ENCODE assay signal across 15 mouse cellular contexts in the genomic region with DNA sequence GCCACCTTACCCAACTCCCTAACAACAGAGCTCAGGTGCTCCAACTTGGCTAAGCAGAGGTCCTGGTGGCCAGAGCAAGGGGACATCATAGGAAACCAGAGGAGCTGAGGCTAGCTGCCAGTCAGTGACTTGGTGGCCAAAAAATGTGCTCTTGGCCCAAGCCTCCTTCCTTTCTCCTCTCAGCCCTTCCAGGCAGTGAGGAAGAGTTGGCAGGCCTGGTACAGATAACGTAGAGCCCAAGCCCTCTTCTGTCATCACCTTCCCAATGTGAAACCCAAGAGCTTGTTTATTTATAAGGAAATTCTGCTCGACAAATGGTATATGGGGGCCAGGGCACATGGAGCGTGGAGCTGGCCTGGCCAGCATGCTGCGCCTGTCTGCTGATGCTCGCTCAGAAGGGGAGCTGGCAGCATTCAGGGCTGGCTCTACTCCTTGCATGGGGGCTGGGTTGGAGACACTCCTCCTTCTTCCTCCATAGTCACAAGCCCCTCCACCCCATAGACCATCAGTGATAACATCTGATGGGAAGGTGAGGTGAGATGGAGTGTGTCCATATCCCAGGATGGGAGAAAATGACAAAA.
DNase-seq lines count a peak whose midpoint lies in the region; ATAC-seq and TF ChIP-seq lines count a peak whose summit lies in the region.
"Had no signal": no experiment of that assay in that cellular context is flagged by ENCODE, and none has a peak within 500 bp of the region (broad histone marks: within the 10 kb centered on the region; RNA-seq: fewer than 3 reads in every experiment).

No protein-coding gene starts in this region.

- no peak for TF ChIP-seq CTCF in lung, embryonic 14.5 days (IDR thresholded peaks at IDR 0.05; ENCODE audit: low read depth)

- no peak overlapping the region for H3K27ac ChIP-seq in lung, embryonic 14.5 days (ENCODE audit: low read depth)
- H3K27ac ChIP-seq: embryonic facial prominence, embryonic 12.5 days; forebrain, embryonic 15.5 days; hindbrain, embryonic 15.5 days had no signal

- H3K36me3 ChIP-seq in lung, embryonic 14.5 days (ENCODE audit: insufficient read depth) = no peaks in the 10 kb centered on the region
- H3K36me3 ChIP-seq: embryonic facial prominence, embryonic 12.5 days; forebrain, embryonic 15.5 days; hindbrain, embryonic 15.5 days had no signal

- H3K9ac ChIP-seq in lung, embryonic 14.5 days = no peak overlapping the region
- H3K9ac ChIP-seq: embryonic facial prominence, embryonic 12.5 days; forebrain, embryonic 15.5 days; hindbrain, embryonic 15.5 days had no signal

- no peaks in the 10 kb centered on the region for H3K4me1 ChIP-seq in lung, embryonic 14.5 days (ENCODE audit: insufficient read depth)
- H3K4me1 ChIP-seq: embryonic facial prominence, embryonic 12.5 days; hindbrain, embryonic 15.5 days had no signal

- H3K27me3 ChIP-seq in lung, embryonic 14.5 days (ENCODE audit: insufficient read depth, low read length) = no peaks in the 10 kb centered on the region
- H3K27me3 ChIP-seq: embryonic facial prominence, embryonic 12.5 days; forebrain, embryonic 15.5 days; hindbrain, embryonic 15.5 days had no signal

- no peak overlapping the region for H3K4me3 ChIP-seq in lung, embryonic 14.5 days (ENCODE audit: low read depth, low read length)
- H3K4me3 ChIP-seq: embryonic facial prominence, embryonic 12.5 days; forebrain, embryonic 15.5 days; hindbrain, embryonic 15.5 days had no signal

- ATAC-seq in lung, embryonic 14.5 days (ENCODE audit: insufficient read depth) = peak; percentile 28; the same call in 1 of the 2 replicates
- ATAC-seq: activated CD4-positive, CD25-positive, alpha-beta regulatory T cell, adult 4 months; forebrain, embryonic 15.5 days; Patski had no signal

- WGBS in lung, embryonic 14.5 days = 45% methylated on average over 5 of the region's 5 CpGs

- no peak overlapping the region for H3K4me2 ChIP-seq in lung, embryonic 14.5 days
- H3K4me2 ChIP-seq: embryonic facial prominence, embryonic 12.5 days; forebrain, embryonic 15.5 days; hindbrain, embryonic 15.5 days had no signal

- H3K9me3 ChIP-seq in lung, embryonic 14.5 days (ENCODE audit: low read depth, low read length) = no peaks in the 10 kb centered on the region
- H3K9me3 ChIP-seq: embryonic facial prominence, embryonic 12.5 days; forebrain, embryonic 15.5 days; hindbrain, embryonic 15.5 days had no signal

- peak; percentile 35 for DNase-seq in gastrocnemius, postnatal 25 days
- no peak for DNase-seq in gastrocnemius, postnatal 10 days
- DNase-seq in lung, embryonic 14.5 days = peak; percentile 14
- DNase-seq in lung, adult 18-20 months = no peak
- peak; percentile 56 for DNase-seq in NIH3T3 (ENCODE audit: low read depth)
- DNase-seq in lung, postnatal 4 days = peak; percentile 19 to 60
- DNase-seq in adrenal gland, postnatal 4 days (ENCODE audit: low spot score in 2 of 2) = no peak
- DNase-seq: adrenal gland, postnatal 25 days; cerebellum, adult 2 months; heart, postnatal 36 days had no signal

Comparison
In these comparisons a context has a peak if more than half of its experiments do, and no peak if none do; other contexts are left out.
1. DNase-seq: peak in gastrocnemius, postnatal 25 days (single experiment), lung, embryonic 14.5 days (single experiment), NIH3T3 (single experiment) and lung, postnatal 4 days (2 of 2); none in gastrocnemius, postnatal 10 days (single experiment), lung, adult 18-20 months (0 of 2) and adrenal gland, postnatal 4 days (0 of 2).